Mouse (Mus musculus) cerebellum, adult 2 months (tissue): ENCODE data around the gene Lzts2.

Experiments
- CTCF ChIP-seq: fragments of 200-500 bp; IDR thresholded peaks from 2 replicates; pipeline ENCODE4 v1.5.1; 2011; ENCODE audit warnings: low read depth, mild to moderate bottlenecking, control low read depth, low read length, moderate library complexity, borderline replicate concordance; ENCODE audit not compliant: insufficient read depth
- POLR2A ChIP-seq: fragments of 200-500 bp; IDR thresholded peaks from 2 replicates; pipeline ENCODE4 v1.6.1; 2011; ENCODE audit warnings: low read length, control low read depth, borderline replicate concordance; ENCODE audit not compliant: insufficient read depth

DNA sequence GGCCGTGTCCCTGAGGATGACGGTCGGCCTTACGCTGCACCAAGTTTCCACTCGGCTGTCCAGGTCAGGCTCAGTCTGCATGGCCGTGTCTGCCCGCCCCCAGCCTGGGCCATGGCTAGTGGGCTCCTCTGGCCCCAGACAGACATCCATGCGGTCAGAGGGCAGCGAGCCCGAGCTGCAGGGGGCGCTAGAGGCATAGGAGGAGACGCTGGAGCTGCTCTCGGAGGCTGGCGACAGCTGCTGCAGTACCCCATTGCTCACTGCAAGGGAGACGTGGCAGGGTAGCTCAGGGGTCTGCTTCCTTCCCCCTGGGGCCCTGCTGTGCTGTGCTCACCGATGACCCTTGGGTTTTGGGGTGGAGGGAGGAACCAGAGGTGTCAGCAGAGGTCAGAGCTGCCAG is 22.7 kb downstream of the Lzts2 start:
- TF ChIP-seq CTCF: peak; percentile 27; the same call in 1 of the 2 replicates
- TF ChIP-seq POLR2A: no peak
